Mouse (Mus musculus): ENCODE measurements at regions not wholly inside any gene's neighbourhood (a gene's known extent, or its start where the extent isn't known, plus 50 kb on each side); places are given as distances from the start of the nearest gene placed in this dataset.

GRCm38 (mm10) chr16:62496697-62497096, 289.9 kb downstream of the Nsun3 start:
- TF ChIP-seq ZC3H11A (IDR thresholded peaks at IDR 0.05; ENCODE audit: borderline replicate concordance, low read depth, low read length) = no peak
- no peak for TF ChIP-seq HCFC1 (IDR thresholded peaks at IDR 0.05; ENCODE audit: borderline replicate concordance, insufficient read depth, low read length)
- no peak for TF ChIP-seq MAFK (IDR thresholded peaks at IDR 0.05; ENCODE audit: insufficient read depth, low read depth, low read length)
- no peak for TF ChIP-seq CHD2 (IDR thresholded peaks at IDR 0.05; ENCODE audit: low read depth, low read length)

Data from ES-E14 (cell line).